Mouse (Mus musculus) neural tube, embryonic 15.5 days (tissue): Measurements from ENCODE around the gene Ikzf2. TPM values are rescaled to one million over a fixed set of nuclear protein-coding genes. Genes with fewer than 3 reads are reported as not detected.

Source experiments
- ATAC-seq: fragments of 200-750 bp; cut with Nextera tagmentation; 2 replicates; pipeline ENCODE4 v1.8.0; 2017; ENCODE audit warnings: mild to moderate bottlenecking, moderate TSS enrichment, moderate library complexity; ENCODE audit not compliant: low FRiP score
- H3K27ac ChIP-seq: fragments of 300-500 bp; sonication (generic); replicated peaks from 2 replicates; pipeline ENCODE4 v1.5.1; 2015; ENCODE audit warnings: mild to moderate bottlenecking, inconsistent platforms
- H3K27me3 ChIP-seq: fragments of 300-500 bp; sonication (generic); replicated peaks from 2 replicates; pipeline ENCODE4 v1.6.1; 2015; ENCODE audit warnings: inconsistent platforms
- H3K36me3 ChIP-seq: fragments of 300-500 bp; sonication (generic); 2 replicates; pipeline ENCODE4 v1.6.1; 2015; ENCODE audit warnings: inconsistent platforms
- H3K4me1 ChIP-seq: fragments of 300-500 bp; sonication (generic); 2 replicates; pipeline ENCODE4 v1.6.1; 2015; ENCODE audit warnings: inconsistent platforms
- H3K4me2 ChIP-seq: fragments of 300-500 bp; sonication (generic); 2 replicates; pipeline ENCODE4 v1.6.1; 2015; ENCODE audit warnings: inconsistent platforms, mild to moderate bottlenecking, moderate library complexity
- H3K4me3 ChIP-seq: fragments of 300-500 bp; sonication (generic); replicated peaks from 2 replicates; pipeline ENCODE4 v1.5.1; 2015; ENCODE audit warnings: mild to moderate bottlenecking, inconsistent platforms
- H3K9ac ChIP-seq: fragments of 300-500 bp; sonication (generic); replicated peaks from 2 replicates; pipeline ENCODE4 v1.6.1; 2015; ENCODE audit warnings: mild to moderate bottlenecking, inconsistent platforms
- H3K9me3 ChIP-seq: fragments of 300-500 bp; sonication (generic); replicated peaks from 2 replicates; pipeline ENCODE4 v1.6.1; 2016; ENCODE audit warnings: inconsistent platforms
- WGBS: fragments of 180-500 bp; shearing (Covaris S2); methylation state at CpG from one replicate; pipeline ENCODE4 v1.1.7; 2015; ENCODE audit warnings: mixed read lengths; 5-methylcytosine and 5-hydroxymethylcytosine counted together
- polyA plus RNA-seq: library from polyadenylated mRNA; unstranded; fragments of >200 nt; fragmentation: Nextera tagmentation; extraction: Ambion mirVana; gene quantifications from 2 replicates; pipeline ENCODE4 v1.2.1, GENCODE M21; 2015

Gene Ikzf2
- polyA plus RNA-seq, 1 experiment from 2014 or later, result 3.7 TPM

DNA sequence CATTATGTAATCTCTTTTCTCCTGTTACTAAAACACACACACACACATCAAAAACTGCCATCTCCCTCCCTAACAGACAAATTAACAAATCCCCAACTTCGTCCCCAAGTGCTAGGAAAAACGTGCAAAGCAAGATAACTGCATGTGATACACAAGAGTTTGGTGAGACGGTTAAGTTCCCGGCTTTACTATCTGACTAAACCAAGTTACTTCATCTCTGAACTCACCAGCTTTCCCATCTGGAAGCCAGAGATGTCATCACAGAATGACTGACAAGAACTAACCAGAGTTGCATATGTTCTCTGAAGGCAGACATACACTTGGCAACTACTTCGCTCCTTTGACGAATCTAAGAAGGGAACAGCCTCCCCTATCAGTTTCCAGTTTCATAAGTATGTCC is 56.5 kb downstream of the Ikzf2 start:
- WGBS, result 90% methylated on average over 6 of the region's 6 CpGs
- ATAC-seq, result no peak
- Histone ChIP-seq H3K27ac (no peak overlapping the region), H3K4me3 (no peak overlapping the region), H3K4me1 (no peaks in the 10 kb centered on the region), H3K27me3 (no peaks in the 10 kb centered on the region), H3K4me2 (no peak overlapping the region), H3K9ac (no peak overlapping the region), H3K36me3 (no peaks in the 10 kb centered on the region), H3K9me3 (no peaks in the 10 kb centered on the region)

DNA sequence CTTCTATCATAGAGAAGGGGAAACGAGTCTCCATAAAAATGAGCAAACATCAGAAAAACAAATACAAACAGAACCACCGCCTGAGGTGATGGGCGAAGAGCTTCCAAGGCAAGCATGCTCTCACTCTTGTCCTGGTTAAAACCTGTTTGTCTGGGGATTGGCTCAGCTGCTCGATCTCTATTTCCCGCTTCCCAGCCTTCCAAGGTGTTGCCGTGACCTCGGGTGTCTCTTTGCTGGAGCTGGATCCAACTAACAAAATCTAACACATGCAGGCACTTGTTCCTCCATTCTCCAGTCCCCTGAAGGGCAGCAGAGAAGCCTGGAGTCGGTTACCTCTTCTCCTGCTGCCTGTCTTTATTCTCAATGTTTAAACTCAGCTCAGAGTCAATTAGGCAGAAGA is 57.5 kb downstream of the Ikzf2 start:
- 85% methylated on average over 8 of the region's 8 CpGs for WGBS
- no peak for ATAC-seq

DNA sequence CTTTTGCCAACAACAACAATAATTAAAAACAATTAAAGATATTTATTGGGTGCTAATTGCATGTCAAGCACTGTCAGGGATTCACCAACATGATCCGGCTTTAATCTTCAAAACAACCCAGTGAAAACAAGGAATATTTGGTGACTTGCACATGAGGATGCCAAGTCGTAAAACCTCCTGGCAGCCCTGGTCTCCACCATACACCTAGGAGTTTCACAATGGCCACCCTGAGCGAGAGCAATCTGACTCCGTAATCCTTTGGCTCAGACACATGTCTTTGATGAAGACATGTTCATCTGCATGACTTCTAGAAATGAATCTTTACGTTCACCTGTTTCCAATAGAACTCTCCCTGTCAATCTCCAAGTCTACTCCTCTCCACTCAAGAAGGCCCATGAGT is 75.0 kb downstream of the Ikzf2 start:
- Histone ChIP-seq H3K9ac (no peak overlapping the region), H3K36me3 (no peaks in the 10 kb centered on the region), H3K4me1 (no peaks in the 10 kb centered on the region), H3K27ac (no peak overlapping the region), H3K9me3 (no peaks in the 10 kb centered on the region), H3K27me3 (no peaks in the 10 kb centered on the region), H3K4me3 (no peak overlapping the region), H3K4me2 (no peak overlapping the region)
- 96% methylated on average over 5 of the region's 5 CpGs for WGBS
- ATAC-seq, result no peak

More for the DNA sequence above, 57.5 kb downstream of the Ikzf2 start:
- Histone ChIP-seq H3K4me1 (no peaks in the 10 kb centered on the region), H3K27me3 (no peaks in the 10 kb centered on the region), H3K9ac (no peak overlapping the region), H3K4me3 (no peak overlapping the region), H3K9me3 (no peaks in the 10 kb centered on the region), H3K27ac (no peak overlapping the region), H3K36me3 (no peaks in the 10 kb centered on the region), H3K4me2 (no peak overlapping the region)

DNA sequence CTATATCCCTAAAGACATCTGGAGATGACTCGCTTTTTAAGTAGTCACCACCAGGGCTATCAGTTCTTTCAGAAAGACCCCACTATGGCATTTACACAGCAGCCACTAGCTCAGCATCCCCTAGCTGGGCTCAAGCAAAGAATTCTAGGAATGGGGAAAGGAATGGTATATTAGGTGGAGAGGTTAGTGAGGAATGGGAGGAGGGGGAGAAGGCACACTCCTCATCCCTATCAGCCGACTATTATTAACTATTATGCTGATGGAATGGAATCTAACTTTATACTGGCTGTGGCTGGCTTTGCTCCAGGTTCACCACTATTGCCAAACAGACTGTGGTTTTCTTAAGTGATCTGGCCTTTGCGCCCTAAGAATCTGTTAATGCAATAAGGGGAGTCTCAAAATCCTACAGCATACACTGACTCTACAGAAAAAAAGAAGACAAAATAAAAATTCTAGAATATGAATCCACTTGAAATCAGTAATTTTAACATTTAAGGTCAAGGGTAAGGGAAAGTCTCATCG is 75.8 kb downstream of the Ikzf2 start:
- ATAC-seq, result no peak
- Histone ChIP-seq H3K9ac (no peak overlapping the region), H3K27ac (no peak overlapping the region), H3K4me3 (no peak overlapping the region), H3K9me3 (no peaks in the 10 kb centered on the region), H3K36me3 (no peaks in the 10 kb centered on the region), H3K4me2 (no peak overlapping the region), H3K27me3 (no peaks in the 10 kb centered on the region), H3K4me1 (no peaks in the 10 kb centered on the region)
- WGBS, result 93% methylated on average over 4 of the region's 4 CpGs

DNA sequence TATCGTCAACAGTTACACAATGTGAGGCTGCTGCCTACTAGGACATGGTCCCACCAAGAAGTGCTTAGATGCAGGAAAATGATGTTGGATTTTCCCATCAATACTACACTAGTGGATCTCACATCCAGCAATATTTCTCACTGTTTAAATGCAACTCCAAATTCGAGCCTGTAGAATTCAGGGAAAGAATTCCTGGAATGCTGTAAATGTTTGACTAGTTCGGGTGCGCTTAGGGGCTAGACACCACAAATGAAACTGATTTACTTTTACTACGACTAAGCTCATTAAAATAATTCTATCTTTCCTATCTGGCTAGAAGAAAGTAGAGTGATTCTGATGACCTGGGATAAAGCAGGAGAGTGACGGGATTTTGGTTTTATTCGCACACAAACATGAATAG is 76.3 kb downstream of the Ikzf2 start:
- Histone ChIP-seq H3K4me1 (no peaks in the 10 kb centered on the region), H3K4me2 (no peak overlapping the region), H3K9ac (no peak overlapping the region), H3K4me3 (no peak overlapping the region), H3K27me3 (no peaks in the 10 kb centered on the region), H3K27ac (no peak overlapping the region), H3K36me3 (no peaks in the 10 kb centered on the region), H3K9me3 (no peaks in the 10 kb centered on the region)
- no peak for ATAC-seq
- 78% methylated on average over 7 of the region's 7 CpGs for WGBS

DNA sequence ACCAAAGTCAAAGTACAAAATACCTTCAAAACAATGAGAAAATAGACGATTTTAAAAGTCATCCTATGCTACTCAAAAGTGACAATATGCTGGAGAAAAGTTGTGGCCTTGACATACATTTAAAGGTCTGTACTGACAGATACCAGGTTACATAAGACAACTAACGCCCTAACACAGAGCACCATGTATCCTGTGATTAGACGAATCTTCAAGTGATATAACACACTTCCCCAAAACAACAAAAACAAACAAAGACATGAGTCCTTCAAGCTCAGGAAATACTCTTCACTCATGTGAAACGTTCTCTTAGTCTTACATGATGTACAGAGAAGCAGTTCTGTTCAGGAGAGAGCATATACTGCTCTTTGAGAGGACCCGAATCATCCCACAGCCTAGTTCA is 78.2 kb downstream of the Ikzf2 start:
- Histone ChIP-seq H3K27ac (no peak overlapping the region), H3K4me1 (no peaks in the 10 kb centered on the region)

DNA sequence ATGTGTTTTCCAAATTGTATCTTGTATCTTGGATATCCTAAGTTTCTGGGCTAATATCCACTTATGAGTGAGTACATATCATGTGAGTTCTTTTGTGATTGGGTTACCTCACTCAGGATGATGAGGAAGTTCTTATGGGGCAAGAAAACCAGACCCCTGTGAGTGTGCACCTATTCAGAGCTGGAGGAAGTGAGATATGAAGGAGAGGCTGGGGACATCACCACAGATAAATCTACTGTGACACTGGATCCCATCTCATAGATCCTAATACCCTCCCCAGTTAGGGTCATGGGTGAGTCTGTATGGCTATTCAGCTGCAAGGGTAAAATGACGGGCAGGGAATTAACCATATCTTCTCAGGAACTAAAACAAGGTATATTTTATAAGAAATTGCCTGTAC is 80.2 kb downstream of the Ikzf2 start:
- Histone ChIP-seq H3K27ac (no peak overlapping the region), H3K9ac (no peak overlapping the region), H3K36me3 (no peaks in the 10 kb centered on the region), H3K27me3 (no peaks in the 10 kb centered on the region), H3K9me3 (no peaks in the 10 kb centered on the region), H3K4me3 (no peak overlapping the region), H3K4me1 (no peaks in the 10 kb centered on the region), H3K4me2 (no peak overlapping the region)
- WGBS, result 77% methylated on average over 1 of the region's 1 CpGs
- no peak for ATAC-seq

More for the DNA sequence above, 78.2 kb downstream of the Ikzf2 start:
- H3K36me3 ChIP-seq, result no peaks in the 10 kb centered on the region
- no peak overlapping the region for H3K4me2 ChIP-seq
- WGBS, result 88% methylated on average over 5 of the region's 5 CpGs
- H3K9ac ChIP-seq, result no peak overlapping the region
- H3K4me3 ChIP-seq, result no peak overlapping the region
- no peaks in the 10 kb centered on the region for H3K27me3 ChIP-seq
- no peak for ATAC-seq
- H3K9me3 ChIP-seq, result no peaks in the 10 kb centered on the region

DNA sequence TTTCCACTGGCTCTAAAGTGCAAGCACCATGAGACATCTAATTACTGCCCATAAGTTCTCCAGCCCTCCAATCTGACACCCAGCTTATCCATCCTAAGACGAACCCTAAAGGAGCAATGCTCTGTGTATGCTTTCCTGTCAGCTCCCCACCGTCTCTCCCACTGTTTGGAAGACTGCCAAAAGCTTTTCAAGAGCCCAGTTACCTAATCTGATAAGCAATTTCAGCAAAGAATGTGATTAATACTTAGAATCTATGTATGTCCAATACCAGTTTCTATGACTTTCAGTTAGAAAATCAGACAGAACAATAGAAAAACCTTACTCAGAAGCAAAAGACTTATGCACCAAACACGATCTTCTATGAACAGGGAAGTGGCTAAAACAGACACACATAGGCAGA is 82.8 kb downstream of the Ikzf2 start:
- H3K9me3 ChIP-seq, result no peaks in the 10 kb centered on the region
- no peaks in the 10 kb centered on the region for H3K4me1 ChIP-seq
- no peak overlapping the region for H3K9ac ChIP-seq
- H3K27ac ChIP-seq, result no peak overlapping the region
- H3K27me3 ChIP-seq, result no peaks in the 10 kb centered on the region
- 41% methylated on average over 3 of the region's 3 CpGs for WGBS
- H3K36me3 ChIP-seq, result no peaks in the 10 kb centered on the region
- no peak for ATAC-seq
- no peak overlapping the region for H3K4me2 ChIP-seq
- H3K4me3 ChIP-seq, result no peak overlapping the region

DNA sequence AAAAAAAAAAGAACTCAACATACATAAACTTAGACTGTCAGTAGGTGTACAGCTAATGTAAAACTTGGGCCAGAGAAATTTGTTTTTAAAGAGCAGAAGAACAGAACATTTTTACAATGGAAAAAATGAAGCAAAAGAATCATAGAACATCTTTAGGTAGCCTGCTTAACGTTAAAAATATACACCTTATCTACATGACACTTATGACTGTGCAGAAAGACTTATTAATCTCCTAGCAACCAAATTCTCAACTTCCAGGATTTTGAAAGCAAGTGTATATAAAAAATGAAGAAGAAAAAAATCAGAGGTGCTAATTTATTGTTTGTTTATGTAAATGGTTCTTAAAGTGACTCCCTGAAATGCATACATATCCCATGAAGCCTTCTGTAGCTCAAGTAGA is 86.1 kb downstream of the Ikzf2 start:
- 78% methylated on average over 1 of the region's 1 CpGs for WGBS
- no peaks in the 10 kb centered on the region for H3K9me3 ChIP-seq

DNA sequence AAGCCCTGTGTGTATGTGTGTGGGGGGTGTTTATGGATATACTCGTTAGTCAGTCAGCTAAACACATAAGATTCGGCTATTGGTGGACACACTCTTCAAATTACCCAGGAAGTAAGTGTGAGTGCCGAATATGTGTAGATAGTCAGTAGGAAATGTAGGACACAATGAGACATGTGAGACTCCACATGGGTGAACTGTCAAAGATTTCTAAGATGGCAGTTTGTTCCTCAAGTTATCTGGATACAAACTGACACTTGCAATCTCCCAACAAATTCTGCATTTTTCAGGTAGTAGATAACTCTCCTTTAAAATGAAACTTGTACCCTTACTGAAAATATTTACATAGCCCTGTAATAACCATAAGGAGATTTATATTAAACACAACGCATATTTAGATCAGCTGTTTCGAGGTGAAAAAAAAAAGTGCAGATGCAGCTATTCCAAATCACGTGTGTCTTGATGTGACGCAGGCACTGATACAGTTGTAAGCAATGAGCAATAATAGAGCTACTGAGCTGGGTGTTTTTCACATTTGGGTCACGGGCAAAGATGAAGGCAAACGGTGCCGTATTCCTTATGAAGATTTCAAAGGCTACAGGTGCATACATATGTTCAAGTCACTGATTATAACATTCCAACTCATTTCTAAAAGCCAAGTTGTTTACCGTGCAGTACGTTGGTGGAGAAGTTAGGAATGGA is 87.8 kb downstream of the Ikzf2 start:
- 92% methylated on average over 12 of the region's 12 CpGs for WGBS
- Histone ChIP-seq H3K9me3 (no peaks in the 10 kb centered on the region), H3K4me3 (no peak overlapping the region), H3K27ac (no peak overlapping the region), H3K27me3 (no peaks in the 10 kb centered on the region), H3K9ac (no peak overlapping the region), H3K4me2 (no peak overlapping the region), H3K4me1 (no peaks in the 10 kb centered on the region), H3K36me3 (no peaks in the 10 kb centered on the region)
- ATAC-seq, result no peak

More for the DNA sequence above, 86.1 kb downstream of the Ikzf2 start:
- ATAC-seq, result no peak
- no peaks in the 10 kb centered on the region for H3K4me1 ChIP-seq
- no peak overlapping the region for H3K9ac ChIP-seq
- H3K27ac ChIP-seq, result no peak overlapping the region
- H3K27me3 ChIP-seq, result no peaks in the 10 kb centered on the region
- H3K36me3 ChIP-seq, result no peaks in the 10 kb centered on the region
- no peak overlapping the region for H3K4me3 ChIP-seq
- no peak overlapping the region for H3K4me2 ChIP-seq

DNA sequence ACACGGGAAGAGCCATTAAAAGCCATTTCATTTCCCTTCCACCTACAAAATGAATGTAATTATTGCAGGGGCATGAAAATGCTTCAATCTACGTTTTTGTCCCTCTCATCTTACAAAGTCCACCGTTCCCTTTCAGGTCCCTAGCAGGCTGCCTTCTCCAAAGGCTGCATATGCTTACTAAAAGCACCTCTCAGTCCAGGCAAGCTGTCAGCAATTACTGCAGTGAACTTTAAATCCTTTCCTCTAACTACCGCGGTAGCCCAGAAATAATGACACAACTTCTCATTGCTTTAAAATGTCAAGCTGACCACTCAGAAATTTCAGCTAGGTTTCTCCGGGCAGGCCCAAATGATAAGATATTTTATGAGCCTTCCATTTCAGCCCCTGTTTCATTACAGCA is 95.2 kb downstream of the Ikzf2 start:
- no peaks in the 10 kb centered on the region for H3K9me3 ChIP-seq
- H3K36me3 ChIP-seq, result no peaks in the 10 kb centered on the region
- H3K4me2 ChIP-seq, result peak overlapping the region; percentile 52
- H3K27me3 ChIP-seq, result no peaks in the 10 kb centered on the region
- 23% methylated on average over 6 of the region's 6 CpGs for WGBS
- peak overlapping the region; percentile 18; the same call in 1 of the 2 replicates for H3K4me3 ChIP-seq
- ATAC-seq, result no peak; the same call in 1 of the 2 replicates
- peaks cover 11% of the 10 kb centered on the region for H3K4me1 ChIP-seq
- H3K9ac ChIP-seq, result no peak overlapping the region
- 0 out of 2 replicates have a peak overlapping the region, but pooled peaks have one; percentile 29 for H3K27ac ChIP-seq

DNA sequence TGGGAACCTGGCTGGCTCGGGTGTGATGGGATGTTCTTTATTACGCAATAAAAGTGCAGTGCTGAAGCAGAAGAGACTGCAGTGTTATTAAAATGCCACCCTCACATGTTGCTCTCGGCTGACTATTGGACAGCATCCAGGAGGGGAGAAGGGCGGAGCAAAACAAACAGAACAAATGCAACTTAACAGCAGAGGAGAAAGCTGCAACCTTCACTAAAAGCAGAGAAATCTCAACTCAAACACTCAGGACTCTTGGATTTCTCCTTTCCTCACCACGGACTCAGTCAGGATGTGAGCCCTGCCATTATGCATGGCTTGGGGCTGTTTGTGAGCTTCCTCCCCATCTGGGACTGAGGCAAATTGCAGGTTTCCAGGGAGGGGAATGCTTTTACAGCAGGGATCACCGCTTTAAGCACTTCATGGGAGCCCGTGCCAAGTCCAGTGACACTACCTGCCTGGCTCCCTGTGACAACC is 95.7 kb downstream of the Ikzf2 start:
- Histone ChIP-seq H3K9ac (no peak overlapping the region), H3K9me3 (no peaks in the 10 kb centered on the region), H3K4me1 (peaks cover 11% of the 10 kb centered on the region), H3K36me3 (no peaks in the 10 kb centered on the region), H3K27me3 (no peaks in the 10 kb centered on the region), H3K4me2 (peak overlapping the region; percentile 52), H3K4me3 (peak overlapping the region; percentile 18; the same call in 1 of the 2 replicates), H3K27ac (0 out of 2 replicates have a peak overlapping the region, but pooled peaks have one; percentile 29)
- WGBS, result 18% methylated on average over 7 of the region's 7 CpGs
- peak; percentile 68; the same call in 1 of the 2 replicates for ATAC-seq
